Mouse (Mus musculus) G1E (cell line): ENCODE measurements around the gene Cables2.

Experiments used
- CTCF ChIP-seq: IDR thresholded peaks from 2 replicates; pipeline ENCODE4 v1.5.1; 2012; ENCODE audit warnings: low read depth, low read length, inconsistent platforms, mixed read lengths
- GATA1 ChIP-seq: IDR thresholded peaks from 2 replicates; pipeline ENCODE4 v1.6.1; 2012; ENCODE audit warnings: borderline replicate concordance, low read length, inconsistent platforms, mixed read lengths
- GATA2 ChIP-seq: IDR thresholded peaks from 2 replicates; pipeline ENCODE4 v1.6.1; 2012; ENCODE audit warnings: low read depth, low read length, inconsistent platforms, borderline replicate concordance
- POLR2AphosphoS5 ChIP-seq: IDR thresholded peaks from 2 replicates; pipeline ENCODE4 v1.6.1; 2012; ENCODE audit warnings: low read depth, low read length, inconsistent platforms; ENCODE audit not compliant: insufficient replicate concordance
- TAL1 ChIP-seq: conservative IDR thresholded peaks from 2 replicates; pipeline ENCODE4 v1.6.1; 2012; ENCODE audit warnings: low read depth, low read length, inconsistent platforms, mixed read lengths

DNA sequence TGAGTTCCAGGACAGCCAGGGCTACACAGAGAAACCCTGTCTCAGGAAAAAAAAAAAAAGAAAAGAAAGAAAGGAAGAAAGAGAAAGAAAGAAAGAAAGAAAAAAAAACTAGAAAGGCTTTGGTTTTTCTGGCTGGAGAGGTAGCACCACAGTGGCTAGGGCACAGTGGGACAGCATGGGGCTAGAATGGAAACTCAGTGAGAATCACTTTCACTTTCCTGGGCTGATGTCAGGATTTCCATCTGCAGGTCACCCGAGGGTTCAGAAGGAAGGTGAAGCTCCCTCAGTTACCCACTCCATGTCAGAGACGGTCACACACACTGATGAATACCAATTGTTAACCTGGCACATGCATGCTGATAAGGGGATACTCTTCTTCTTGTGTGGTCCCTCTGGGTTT lies 34.4 kb upstream of the Cables2 start:
- TF ChIP-seq CTCF (no peak), POLR2AphosphoS5 (no peak), GATA1 (no peak), GATA2 (no peak), TAL1 (no peak)
